Mouse (Mus musculus): ENCODE data around the gene Lyzl6.
A peak's percentile ranks its signal among the peaks of the same experiment; 100 is the strongest.

Lyzl6 gene

GRCm38 (mm10) chr11:103638790-103639189 lies at the start of gene Lyzl6:
Lyzl6 (minus strand) TSS chr11:103638890.
- no peak for DNase-seq (ENCODE audit: low spot score in 2 of 2)

DNA sequence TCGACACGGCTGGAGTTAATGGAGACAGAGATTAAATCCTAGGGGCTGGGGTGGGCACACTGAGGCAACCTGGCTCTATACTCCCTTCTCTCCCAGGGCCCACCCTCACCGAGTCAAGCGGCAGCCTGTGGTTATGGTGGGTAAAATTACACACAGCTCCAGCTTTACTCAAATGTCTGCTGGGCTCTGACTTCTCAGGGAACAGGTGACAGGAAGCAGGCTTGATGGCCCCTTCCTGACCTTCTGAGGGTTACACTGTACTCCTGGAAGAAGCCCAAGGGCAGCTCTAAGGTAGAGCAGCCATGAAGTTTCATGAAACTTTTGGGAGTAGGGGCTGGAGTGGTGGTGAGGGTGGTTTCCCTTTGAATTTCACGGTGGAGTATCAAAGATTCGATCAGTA lies 48.0 kb upstream of the Lyzl6 start:
- no peak for DNase-seq (ENCODE audit: low spot score in 2 of 2)

DNA sequence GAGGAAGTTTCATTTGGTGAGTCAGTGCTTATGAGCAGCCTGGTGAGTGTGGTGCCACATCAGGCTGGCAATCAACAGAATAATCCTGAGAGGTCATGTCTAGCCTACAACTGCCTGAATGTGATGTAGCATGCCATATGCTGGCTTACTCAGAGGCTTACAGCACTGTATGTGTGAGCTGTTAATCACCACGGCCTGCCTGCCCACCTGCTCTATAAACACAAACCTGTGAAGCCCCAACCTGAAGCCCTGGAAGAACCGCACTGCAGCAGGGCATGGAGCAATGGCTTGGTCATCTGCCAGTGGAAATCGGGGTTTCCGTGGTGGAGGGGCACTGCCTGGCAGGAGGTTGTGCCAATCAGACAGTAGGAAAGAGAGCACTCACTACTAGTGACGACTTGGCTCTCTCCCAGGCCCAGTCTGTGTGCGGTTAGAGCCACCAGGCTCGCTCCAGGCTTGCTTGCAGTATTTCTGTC lies 46.6 kb upstream of the Lyzl6 start:
- DNase-seq (ENCODE audit: low spot score in 2 of 2), result no peak

DNA sequence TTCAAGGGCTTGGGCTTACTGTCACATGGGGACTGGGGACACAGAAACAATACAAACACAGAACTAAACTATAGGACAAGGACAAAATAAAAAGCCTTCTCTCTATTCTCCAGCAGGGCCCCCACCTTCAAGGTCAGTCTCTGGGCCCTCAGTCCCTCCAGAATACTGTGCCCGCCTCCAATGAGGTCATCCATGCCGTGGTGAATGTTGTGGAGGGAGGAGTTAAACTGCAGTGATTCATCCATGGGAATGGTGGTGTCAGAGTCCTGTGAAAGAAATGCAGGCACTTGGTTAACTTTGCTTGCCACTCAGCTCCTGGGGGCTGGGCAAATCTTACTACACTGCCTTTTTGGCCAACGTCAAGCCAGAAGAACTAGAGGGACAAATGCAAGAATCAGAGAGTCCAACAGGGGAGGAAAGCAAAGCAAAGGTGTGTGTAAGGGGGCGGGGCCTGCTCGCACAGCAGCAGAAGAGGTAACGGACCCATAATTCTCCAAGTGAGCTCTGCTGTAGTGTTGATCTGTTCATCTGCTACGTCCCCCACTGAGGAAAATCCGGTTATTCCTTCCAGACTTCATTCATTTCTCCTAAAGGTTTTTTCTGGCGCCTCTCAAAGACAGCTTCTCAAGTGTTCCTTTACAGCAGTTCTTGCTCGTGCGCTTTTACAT lies 45.1 kb upstream of the Lyzl6 start:
- DNase-seq (ENCODE audit: low spot score in 2 of 2), result no peak

DNA sequence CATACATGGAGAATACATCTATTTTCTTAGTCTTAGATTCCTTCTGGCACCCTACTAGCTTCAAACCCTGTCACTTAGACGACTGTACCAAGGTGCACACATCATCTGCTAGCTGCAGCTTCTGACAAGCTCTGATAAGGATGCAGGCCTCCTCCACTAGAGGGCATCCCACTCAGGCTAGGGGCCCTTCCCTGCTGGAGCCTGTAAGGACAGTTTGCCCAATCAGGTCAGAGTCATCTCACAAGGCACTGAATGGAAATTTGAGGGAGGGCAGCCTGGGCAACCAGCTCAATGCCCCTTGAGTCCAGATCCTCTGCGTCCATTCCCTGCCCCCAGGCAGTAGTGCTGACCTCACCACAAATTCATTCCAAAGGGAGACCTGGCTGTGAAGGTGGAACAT lies 38.4 kb upstream of the Lyzl6 start:
- peak in 1 of 2 experiments; percentile 19 for DNase-seq (ENCODE audit: low spot score in 2 of 2)

GRCm38 (mm10) chr11:103675556-103675955 lies 36.9 kb upstream of the Lyzl6 start:
- DNase-seq (ENCODE audit: low spot score in 2 of 2), result peak in 1 of 2 experiments; percentile 39

DNA sequence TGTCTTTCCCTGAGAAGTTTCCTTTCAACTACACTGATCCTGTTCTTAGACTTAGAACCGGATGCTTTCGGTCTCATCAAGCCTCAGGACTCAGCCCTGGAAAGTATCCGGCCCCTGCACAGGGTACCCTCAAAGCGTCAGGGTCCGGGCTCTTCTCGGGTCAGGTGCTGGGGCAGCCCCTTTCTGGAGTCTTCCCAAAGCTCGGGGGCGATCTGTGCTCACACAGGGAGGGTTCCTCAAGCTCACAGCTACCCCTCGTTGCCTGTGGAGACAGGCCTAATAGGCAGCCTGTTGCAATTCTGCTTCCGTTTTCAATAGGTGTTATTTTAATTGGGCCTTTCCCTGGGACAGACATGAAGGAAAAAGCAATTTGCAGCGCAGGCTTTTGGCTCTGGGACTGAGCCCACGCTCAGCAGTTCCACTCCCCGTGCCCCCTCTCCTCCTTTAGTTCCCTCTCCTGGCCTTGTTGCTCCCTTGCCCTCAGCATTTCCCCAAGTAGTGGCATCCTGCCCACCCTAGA lies 28.3 kb upstream of the Lyzl6 start:
- no peak for DNase-seq (ENCODE audit: low spot score in 2 of 2)

- no peak for DNase-seq (ENCODE audit: low spot score in 2 of 2)
Measured at GRCm38 (mm10) chr11:103666181-103666906, 27.7 kb upstream of the Lyzl6 start.

- DNase-seq (ENCODE audit: low spot score in 2 of 2), result no peak
Measured at GRCm38 (mm10) chr11:103665695-103666094, 27.0 kb upstream of the Lyzl6 start.

- DNase-seq (ENCODE audit: low spot score in 2 of 2), result no peak
Measured at GRCm38 (mm10) chr11:103663119-103663518, 24.4 kb upstream of the Lyzl6 start.

DNA sequence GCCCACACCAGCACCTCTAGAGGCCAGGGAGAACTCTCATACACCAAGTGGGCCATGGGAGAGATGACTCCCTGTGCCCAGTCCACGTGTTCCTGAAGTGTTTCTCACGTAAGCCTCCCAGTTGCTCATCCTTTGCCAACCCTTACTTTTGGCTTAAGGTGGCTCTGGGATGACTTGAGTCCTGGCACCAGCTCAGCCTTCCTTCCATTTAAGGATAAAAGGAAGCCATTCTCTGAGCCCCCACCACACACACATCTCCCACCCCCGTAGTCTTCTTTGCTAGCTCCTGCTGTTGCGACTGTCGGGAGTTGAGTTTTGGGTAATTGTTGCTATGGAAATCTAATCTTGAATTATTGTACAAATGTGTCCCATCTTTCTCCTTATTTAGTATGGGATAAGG lies 23.9 kb upstream of the Lyzl6 start:
- DNase-seq (ENCODE audit: low spot score in 2 of 2), result no peak

DNA sequence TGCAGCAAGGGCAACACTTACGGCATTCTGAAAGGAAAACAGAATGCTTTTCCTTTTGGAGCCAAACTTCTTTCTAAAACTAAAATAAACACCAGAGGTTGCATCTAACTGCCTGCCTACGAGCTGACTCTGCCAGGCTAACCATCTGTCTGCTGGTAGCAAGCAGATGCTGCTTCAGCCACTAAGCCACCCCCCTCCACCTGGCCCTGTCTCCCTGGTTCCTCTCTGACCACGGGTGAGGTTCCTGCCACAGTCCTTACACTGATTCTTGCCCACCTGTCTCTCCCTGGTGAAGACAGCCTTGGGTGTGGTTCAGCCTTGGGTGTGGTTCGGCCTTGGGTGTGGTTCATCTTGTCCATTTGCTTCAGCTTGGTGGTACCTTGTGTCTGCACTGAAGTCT lies 23.2 kb upstream of the Lyzl6 start:
- no peak for DNase-seq (ENCODE audit: low spot score in 2 of 2)

DNA sequence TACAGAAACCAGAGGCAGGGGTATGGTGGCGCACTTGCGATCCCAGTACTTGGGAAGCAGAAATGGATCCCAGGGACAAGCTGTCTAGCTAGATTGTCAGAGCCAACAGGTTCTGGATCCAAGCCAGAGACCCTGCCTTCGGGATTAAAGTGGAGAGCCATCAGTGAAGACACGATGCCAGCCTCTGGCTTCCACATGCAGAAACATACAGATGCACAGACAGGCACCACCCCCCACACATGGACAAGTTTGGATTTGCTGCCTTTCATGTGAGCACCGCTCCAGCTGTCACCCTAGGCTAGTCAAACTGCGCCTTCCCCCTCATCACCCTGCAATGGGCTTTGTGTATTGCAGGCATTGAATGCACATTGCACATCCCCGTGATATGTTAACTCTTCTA lies 19.5 kb upstream of the Lyzl6 start:
- DNase-seq (ENCODE audit: low spot score in 2 of 2), result no peak

GRCm38 (mm10) chr11:103656520-103656919 lies 17.8 kb upstream of the Lyzl6 start:
- DNase-seq (ENCODE audit: low spot score in 2 of 2), result peak in 1 of 2 experiments; percentile 15

DNA sequence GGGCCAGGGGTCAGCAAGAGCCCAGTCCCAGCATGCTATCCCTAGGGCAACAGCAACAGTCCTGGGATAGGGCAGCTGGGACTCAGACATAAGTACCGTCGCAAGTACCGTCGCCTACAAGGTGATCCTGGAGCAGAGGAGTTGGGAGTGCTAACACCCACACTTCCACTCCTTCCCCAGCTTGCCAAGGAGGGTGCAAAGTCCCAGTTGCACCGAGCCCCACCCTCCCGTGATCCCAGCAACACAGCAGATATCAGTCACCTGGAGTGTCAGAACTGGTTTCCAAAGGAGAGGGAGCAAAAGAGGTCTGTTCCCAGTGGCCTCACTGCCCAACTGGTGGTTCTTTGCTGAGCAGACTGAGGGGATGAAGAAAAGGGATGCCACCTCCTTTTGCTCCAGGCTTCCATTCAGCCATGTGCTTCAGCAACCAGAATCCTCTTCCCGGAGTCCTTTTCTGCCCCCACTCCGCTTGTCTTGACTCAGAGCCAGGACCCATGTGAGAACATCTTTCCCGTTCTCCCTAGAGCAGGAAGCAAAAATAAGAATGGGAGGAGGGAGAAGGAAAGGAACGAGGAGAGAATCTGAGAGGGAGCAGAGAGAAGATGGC lies 14.8 kb upstream of the Lyzl6 start:
- DNase-seq (ENCODE audit: low spot score in 2 of 2), result no peak

- no peak for DNase-seq (ENCODE audit: low spot score in 2 of 2)
Measured at GRCm38 (mm10) chr11:103651426-103651825, 12.7 kb upstream of the Lyzl6 start.

GRCm38 (mm10) chr11:103649983-103650493 lies 11.3 kb upstream of the Lyzl6 start:
- DNase-seq (ENCODE audit: low spot score in 2 of 2), result no peak

GRCm38 (mm10) chr11:103649301-103649982 lies 10.8 kb upstream of the Lyzl6 start, which contains the start of gene Rprml:
Rprml (plus strand) TSS chr11:103649570.
- peak in 1 of 2 experiments; percentile 6 for DNase-seq (ENCODE audit: low spot score in 2 of 2)

- no peak for DNase-seq (ENCODE audit: low spot score in 2 of 2)
Measured at GRCm38 (mm10) chr11:103648656-103649055, 10.0 kb upstream of the Lyzl6 start.

GRCm38 (mm10) chr11:103647921-103648620 lies 9.4 kb upstream of the Lyzl6 start:
- DNase-seq (ENCODE audit: low spot score in 2 of 2), result no peak

- DNase-seq (ENCODE audit: low spot score in 2 of 2), result no peak
Measured at GRCm38 (mm10) chr11:103646301-103646700, 7.6 kb upstream of the Lyzl6 start.
